Mouse (Mus musculus) liver, embryonic 11.5 days (tissue): ENCODE data around the gene A230072I06Rik. TPM values are rescaled to one million over a fixed set of nuclear protein-coding genes. Genes with fewer than 3 reads are reported as not detected.

Source experiments
- ATAC-seq: fragments of 200-750 bp; cut with Nextera tagmentation; replicated peaks from 2 replicates; pipeline ENCODE4 v1.8.0; 2017; ENCODE audit warnings: moderate number of reproducible peaks, mild to moderate bottlenecking, moderate TSS enrichment, moderate library complexity; ENCODE audit not compliant: low FRiP score
- DNase-seq: peaks from one replicate; pipeline ENCODE4 v3.0.0-alpha.2; 2017; ENCODE audit warnings: low spot score
- H3K27ac ChIP-seq: fragments of 300-500 bp; sonication (generic); 2 replicates; pipeline ENCODE4 v1.5.1; 2014; ENCODE audit warnings: mild to moderate bottlenecking, low read depth, low read length, control low read depth
- H3K27me3 ChIP-seq: fragments of 300-500 bp; sonication (generic); replicated peaks from 2 replicates; pipeline ENCODE4 v1.6.1; 2014; ENCODE audit warnings: low read length, mixed read lengths; ENCODE audit not compliant: control insufficient read depth, insufficient read depth
- H3K36me3 ChIP-seq: fragments of 300-500 bp; sonication (generic); 2 replicates; pipeline ENCODE4 v1.6.1; 2014; ENCODE audit warnings: mild to moderate bottlenecking, low read length, moderate library complexity, mixed read lengths; ENCODE audit not compliant: control insufficient read depth, insufficient read depth
- H3K4me1 ChIP-seq: fragments of 300-500 bp; sonication (generic); replicated peaks from 2 replicates; pipeline ENCODE4 v1.6.1; 2014; ENCODE audit warnings: low read length, mixed read lengths; ENCODE audit not compliant: control insufficient read depth, insufficient read depth
- H3K4me2 ChIP-seq: fragments of 300-500 bp; sonication (generic); 2 replicates; pipeline ENCODE4 v1.6.1; 2014; ENCODE audit warnings: mild to moderate bottlenecking, control low read depth, moderate library complexity
- H3K4me3 ChIP-seq: fragments of 300-500 bp; sonication (generic); 2 replicates; pipeline ENCODE4 v1.5.1; 2014; ENCODE audit warnings: low read depth, low read length, control low read depth
- H3K9ac ChIP-seq: fragments of 300-500 bp; sonication (generic); 2 replicates; pipeline ENCODE4 v1.6.1; 2014; ENCODE audit warnings: low read depth, low read length, control low read depth
- H3K9me3 ChIP-seq: fragments of 300-500 bp; sonication (generic); 2 replicates; pipeline ENCODE4 v1.6.1; 2016; ENCODE audit warnings: low read length, inconsistent platforms, mixed read lengths; ENCODE audit not compliant: control insufficient read depth
- WGBS: fragments of 180-500 bp; shearing (Covaris S2); extraction: QIAGEN DNeasy Blood & Tissue Kit; methylation state at CpG from one replicate; pipeline ENCODE4 v1.1.7; 2014; 5-methylcytosine and 5-hydroxymethylcytosine counted together
- polyA plus RNA-seq: library from polyadenylated mRNA; unstranded; fragments of >200 nt; fragmentation: Nextera tagmentation; extraction: Ambion mirVana; gene quantifications from 2 replicates; pipeline ENCODE4 v1.2.1, GENCODE M21; 2014

A230072I06Rik gene
- polyA plus RNA-seq = not detected in 2 replicates

GRCm38 (mm10) chr8:12278663-12279312, at the start of gene A230072I06Rik:
A230072I06Rik (plus strand) TSS chr8:12278819.
- Histone ChIP-seq H3K36me3 (no peaks in the 10 kb centered on the region), H3K9me3 (no peaks in the 10 kb centered on the region), H3K9ac (no peak within 1 kb of the TSS), H3K27ac (no peak within 1 kb of the TSS), H3K27me3 (no peaks in the 10 kb centered on the region), H3K4me3 (no peak within 1 kb of the TSS), H3K4me2 (no peak within 1 kb of the TSS), H3K4me1 (no peaks in the 10 kb centered on the region)
- WGBS = 47% methylated on average over 12 of the region's 12 CpGs
- DNase-seq = no peak
- ATAC-seq = no peak

GRCm38 (mm10) chr8:12234039-12234438, 44.6 kb upstream of the A230072I06Rik start:
- no peak overlapping the region for H3K9ac ChIP-seq
- ATAC-seq (no peak), DNase-seq (no peak)
- H3K27me3 ChIP-seq = no peaks in the 10 kb centered on the region
- no peak overlapping the region for H3K4me2 ChIP-seq
- no peak overlapping the region for H3K4me3 ChIP-seq
- no peaks in the 10 kb centered on the region for H3K36me3 ChIP-seq
- 71% methylated on average over 11 of the region's 11 CpGs for WGBS
- no peak overlapping the region for H3K27ac ChIP-seq
- H3K9me3 ChIP-seq = no peaks in the 10 kb centered on the region
- H3K4me1 ChIP-seq = no peaks in the 10 kb centered on the region

- Histone ChIP-seq H3K4me2 (no peak overlapping the region), H3K27ac (no peak overlapping the region), H3K4me3 (no peak overlapping the region), H3K9me3 (no peaks in the 10 kb centered on the region), H3K9ac (no peak overlapping the region), H3K4me1 (no peaks in the 10 kb centered on the region), H3K27me3 (no peaks in the 10 kb centered on the region), H3K36me3 (no peaks in the 10 kb centered on the region)
- no peak for ATAC-seq
- 86% methylated on average over 7 of the region's 7 CpGs for WGBS
- DNase-seq = no peak
Measured at GRCm38 (mm10) chr8:12238775-12239174, 39.8 kb upstream of the A230072I06Rik start.

- WGBS = 67% methylated on average over 9 of the region's 9 CpGs
Measured at GRCm38 (mm10) chr8:12240143-12240542, 38.5 kb upstream of the A230072I06Rik start.

GRCm38 (mm10) chr8:12243746-12244145, 34.9 kb upstream of the A230072I06Rik start:
- no peak for DNase-seq
- H3K27ac ChIP-seq = no peak overlapping the region
- H3K9me3 ChIP-seq = no peaks in the 10 kb centered on the region
- ATAC-seq = no peak
- H3K9ac ChIP-seq = no peak overlapping the region
- no peaks in the 10 kb centered on the region for H3K27me3 ChIP-seq
- no peak overlapping the region for H3K4me3 ChIP-seq
- WGBS = 83% methylated on average over 1 of the region's 1 CpGs
- H3K4me1 ChIP-seq = no peaks in the 10 kb centered on the region
- H3K4me2 ChIP-seq = no peak overlapping the region
- H3K36me3 ChIP-seq = no peaks in the 10 kb centered on the region

More at GRCm38 (mm10) chr8:12240143-12240542, 38.5 kb upstream of the A230072I06Rik start:
- Histone ChIP-seq H3K9ac (no peak overlapping the region), H3K27ac (no peak overlapping the region), H3K4me2 (no peak overlapping the region), H3K27me3 (no peaks in the 10 kb centered on the region), H3K36me3 (no peaks in the 10 kb centered on the region), H3K4me3 (no peak overlapping the region), H3K9me3 (no peaks in the 10 kb centered on the region), H3K4me1 (no peaks in the 10 kb centered on the region)
- no peak for DNase-seq
- no peak for ATAC-seq

- ATAC-seq = no peak
Measured at GRCm38 (mm10) chr8:12259890-12260289, 18.7 kb upstream of the A230072I06Rik start.

GRCm38 (mm10) chr8:12260476-12261029, 18.1 kb upstream of the A230072I06Rik start:
- H3K27ac ChIP-seq = no peak overlapping the region
- H3K4me2 ChIP-seq = no peak overlapping the region
- H3K9me3 ChIP-seq = no peaks in the 10 kb centered on the region
- no peak for DNase-seq
- H3K36me3 ChIP-seq = no peaks in the 10 kb centered on the region
- H3K9ac ChIP-seq = no peak overlapping the region
- no peak overlapping the region for H3K4me3 ChIP-seq
- WGBS = 76% methylated on average over 6 of the region's 6 CpGs
- H3K27me3 ChIP-seq = no peaks in the 10 kb centered on the region; the same call in 1 of the 2 replicates
- no peaks in the 10 kb centered on the region for H3K4me1 ChIP-seq
- ATAC-seq = no peak

More at GRCm38 (mm10) chr8:12259890-12260289, 18.7 kb upstream of the A230072I06Rik start:
- no peak for DNase-seq
- Histone ChIP-seq H3K27ac (no peak overlapping the region), H3K4me3 (no peak overlapping the region), H3K27me3 (no peaks in the 10 kb centered on the region; the same call in 1 of the 2 replicates), H3K9ac (no peak overlapping the region), H3K4me1 (no peaks in the 10 kb centered on the region), H3K36me3 (no peaks in the 10 kb centered on the region), H3K4me2 (no peak overlapping the region), H3K9me3 (no peaks in the 10 kb centered on the region)
- WGBS = 69% methylated on average over 2 of the region's 2 CpGs

- Histone ChIP-seq H3K36me3 (no peaks in the 10 kb centered on the region), H3K9ac (no peak overlapping the region), H3K27ac (no peak overlapping the region), H3K9me3 (no peaks in the 10 kb centered on the region), H3K4me3 (no peak overlapping the region), H3K4me1 (no peaks in the 10 kb centered on the region), H3K4me2 (no peak overlapping the region), H3K27me3 (no peaks in the 10 kb centered on the region; the same call in 1 of the 2 replicates)
- DNase-seq (no peak), ATAC-seq (no peak)
- 59% methylated on average over 4 of the region's 4 CpGs for whole genome bisulfite sequencing
Measured at GRCm38 (mm10) chr8:12261556-12261955, 17.1 kb upstream of the A230072I06Rik start.

- H3K9ac ChIP-seq = no peak overlapping the region
- no peak for ATAC-seq
- no peaks in the 10 kb centered on the region; the same call in 1 of the 2 replicates for H3K27me3 ChIP-seq
- H3K4me1 ChIP-seq = no peaks in the 10 kb centered on the region
- 89% methylated on average over 8 of the region's 8 CpGs for WGBS
- no peak for DNase-seq
- H3K27ac ChIP-seq = no peak overlapping the region
- H3K4me2 ChIP-seq = no peak overlapping the region
- no peaks in the 10 kb centered on the region for H3K36me3 ChIP-seq
- no peaks in the 10 kb centered on the region for H3K9me3 ChIP-seq
- no peak overlapping the region for H3K4me3 ChIP-seq
Measured at GRCm38 (mm10) chr8:12264996-12265395, 13.6 kb upstream of the A230072I06Rik start.
